ENCODE assay signal across 8 mouse cellular contexts in the genomic region with DNA sequence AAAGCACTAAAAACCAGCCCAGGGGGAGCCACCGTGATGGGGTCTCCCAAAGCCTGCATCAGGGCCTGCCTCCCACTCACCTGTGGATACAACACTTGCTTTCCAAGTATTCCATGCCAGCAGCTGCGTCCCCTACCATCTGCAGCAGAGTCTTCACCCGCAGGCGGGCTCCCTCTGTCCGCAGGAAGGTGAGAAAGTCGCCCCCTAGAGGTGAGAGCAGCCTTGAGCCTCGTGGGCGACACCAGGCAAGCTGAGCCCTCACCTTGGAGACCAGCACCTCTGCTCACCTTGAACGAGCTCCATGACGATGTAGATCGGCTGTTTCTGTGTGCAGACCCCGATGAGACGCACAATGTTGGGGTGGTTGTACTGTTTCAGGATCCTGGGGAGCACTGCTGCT. TPM values are rescaled to one million over a fixed set of nuclear protein-coding genes. Genes with fewer than 3 reads are reported as not detected.
DNase-seq lines count a peak whose midpoint lies in the region; ATAC-seq and TF ChIP-seq lines count a peak whose summit lies in the region.

No protein-coding gene starts in this region.

- TF ChIP-seq CTCF in heart, adult 2 months (IDR thresholded peaks at IDR 0.05): peak; percentile 67

- intact Hi-C loops in heart, adult 2 months (cut with DNase I): loop anchor here (5.0 kb wide), 1 partner anchor 237 kb away; no protein-coding TSS in a partner anchor
- intact Hi-C loops in gastrocnemius, postnatal 14 days (cut with DNase I; ENCODE audit: low total_unique reads): no loop called here

- TF ChIP-seq EP300 in heart, adult 2 months (IDR thresholded peaks at IDR 0.05; ENCODE audit: insufficient read depth, low read depth, low read length): no peak

- no peak overlapping the region for H3K9ac ChIP-seq in heart, adult 2 months (ENCODE audit: low read depth, low read length)

- ATAC-seq in monocyte, adult 5-6 weeks (replicated peaks; ENCODE audit: insufficient number of reproducible peaks, low FRiP score, low TSS enrichment, poor library complexity, severe bottlenecking): no peak

- H3K27ac ChIP-seq in heart, adult 2 months: no peak overlapping the region
- H3K27ac ChIP-seq in heart, embryonic 10.5 days: no peak overlapping the region

- WGBS in heart, adult 2 months: 72% methylated on average over 13 of the region's 13 CpGs
- WGBS in heart, embryonic 10.5 days: 56% methylated on average over 13 of the region's 13 CpGs

- H3K9me3 ChIP-seq in heart, embryonic 10.5 days: no peaks in the 10 kb centered on the region

- no peaks in the 10 kb centered on the region for H3K79me2 ChIP-seq in heart, adult 2 months (replicated peaks; ENCODE audit: control insufficient read depth, insufficient read depth, low read length)

- H3K27me3 ChIP-seq in heart, adult 2 months (ENCODE audit: control insufficient read depth, insufficient read depth, low read length): no peaks in the 10 kb centered on the region
- peaks cover 39% of the 10 kb centered on the region for H3K27me3 ChIP-seq in heart, embryonic 10.5 days (ENCODE audit: insufficient read depth, poor library complexity, severe bottlenecking)

- H3K36me3 ChIP-seq in heart, adult 2 months (ENCODE audit: control insufficient read depth, insufficient read depth, low read length): no peaks in the 10 kb centered on the region
- H3K36me3 ChIP-seq in heart, embryonic 10.5 days: peaks cover 49% of the 10 kb centered on the region

- no peak overlapping the region for H3K4me3 ChIP-seq in heart, adult 2 months
- H3K4me3 ChIP-seq in heart, embryonic 10.5 days: no peak overlapping the region

- no peaks in the 10 kb centered on the region; the same call in 1 of the 2 replicates for H3K4me1 ChIP-seq in heart, adult 2 months (ENCODE audit: control insufficient read depth, insufficient read depth, low read length)
- H3K4me1 ChIP-seq in heart, embryonic 10.5 days: peaks cover 23% of the 10 kb centered on the region

- TF ChIP-seq POLR2A in heart, adult 2 months (IDR thresholded peaks at IDR 0.05; ENCODE audit: insufficient read depth, low read depth, low read length): no peak

- DNase-seq in heart, adult 2 months: no peak
- DNase-seq in heart, embryonic 10.5 days (ENCODE audit: low spot score): no peak
- peak; percentile 51 for DNase-seq in CD4-positive helper T cell, adult 2 months (ENCODE audit: low read depth, low spot score)
- DNase-seq in brain, adult 2 months (ENCODE audit: low read depth, low spot score): peak; percentile 38
- DNase-seq in lung, postnatal 36 days: peak; percentile 56
- no peak for DNase-seq in gastrocnemius, postnatal 14 days
- no peak for DNase-seq in spleen, postnatal 4 days (ENCODE audit: low spot score in 2 of 2)

RNA-seq across cellular contexts. Expression of a gene that starts 8.2 kb away (rescaled TPM):
- total RNA-seq in heart, adult 2 months (2021): 1 to 10 TPM; 8.9 to 9.8 TPM
- 15.4 and 17.3 TPM in 2 replicates for polyA plus RNA-seq in heart, adult 2 months (2012; rRNA removed)
- polyA plus RNA-seq in heart, embryonic 10.5 days (2016; fragmentation: Nextera tagmentation; extraction: Ambion mirVana): 9.7 and 11.7 TPM in 2 replicates
- 1 to 10 TPM; 5.7 to 7.6 TPM for total RNA-seq in gastrocnemius, postnatal 14 days (2021)
- total RNA-seq in monocyte, adult 5-6 weeks (2017): 117 to 175 TPM (median 150 TPM) in 3 replicates

RNA-seq across cellular contexts. Expression of a gene that starts 8.4 kb away (rescaled TPM):
- 10 to 100 TPM; 55.7 to 58.7 TPM for total RNA-seq in heart, adult 2 months (2021)
- polyA plus RNA-seq in heart, adult 2 months (2012; rRNA removed): 75.8 and 82.4 TPM in 2 replicates
- polyA plus RNA-seq in heart, embryonic 10.5 days (2016; fragmentation: Nextera tagmentation; extraction: Ambion mirVana): 20.0 and 20.9 TPM in 2 replicates
- total RNA-seq in gastrocnemius, postnatal 14 days (2021): 10 to 100 TPM; 96.8 to 97.0 TPM
- total RNA-seq in monocyte, adult 5-6 weeks (2017): 12.8 to 20.6 TPM (median 18.0 TPM) in 3 replicates

RNA-seq across cellular contexts. Expression of a gene that starts 25.7 kb away (rescaled TPM):
- total RNA-seq in heart, adult 2 months (2021): 100 to 1,000 TPM; 108 to 129 TPM
- 64.9 and 79.4 TPM in 2 replicates for polyA plus RNA-seq in heart, adult 2 months (2012; rRNA removed)
- 18.1 and 20.7 TPM in 2 replicates for polyA plus RNA-seq in heart, embryonic 10.5 days (2016; fragmentation: Nextera tagmentation; extraction: Ambion mirVana)
- total RNA-seq in gastrocnemius, postnatal 14 days (2021): 10 to 100 TPM; 49.4 to 51.9 TPM
- 31.1 to 46.2 TPM (median 34.3 TPM) in 3 replicates for total RNA-seq in monocyte, adult 5-6 weeks (2017)

RNA-seq across cellular contexts. Expression of a gene that starts 36.6 kb away (rescaled TPM):
- 10 to 100 TPM; 30.0 to 39.9 TPM for total RNA-seq in heart, adult 2 months (2021)
- polyA plus RNA-seq in heart, adult 2 months (2012; rRNA removed): 47.7 and 77.5 TPM in 2 replicates
- 18.3 and 18.4 TPM in 2 replicates for polyA plus RNA-seq in heart, embryonic 10.5 days (2016; fragmentation: Nextera tagmentation; extraction: Ambion mirVana)
- total RNA-seq in gastrocnemius, postnatal 14 days (2021): 10 to 100 TPM; 34.3 to 37.2 TPM
- 0.21 to 6.1 TPM (median 1.5 TPM) in 3 replicates for total RNA-seq in monocyte, adult 5-6 weeks (2017)

RNA-seq across cellular contexts. Expression of a gene that starts 38.7 kb away (rescaled TPM):
- 10 to 100 TPM; 15.8 to 16.8 TPM for total RNA-seq in heart, adult 2 months (2021)
- polyA plus RNA-seq in heart, adult 2 months (2012; rRNA removed): 23.0 and 24.0 TPM in 2 replicates
- polyA plus RNA-seq in heart, embryonic 10.5 days (2016; fragmentation: Nextera tagmentation; extraction: Ambion mirVana): 24.3 and 34.2 TPM in 2 replicates
- 10 to 100 TPM; 11.7 to 12.1 TPM for total RNA-seq in gastrocnemius, postnatal 14 days (2021)
- 28.3 to 50.6 TPM (median 33.6 TPM) in 3 replicates for total RNA-seq in monocyte, adult 5-6 weeks (2017)

Comparison
In these comparisons a context has a peak if more than half of its experiments do, and no peak if none do; other contexts are left out.
1. DNase-seq: peak in CD4-positive helper T cell, adult 2 months (single experiment), brain, adult 2 months (single experiment) and lung, postnatal 36 days (single experiment); none in heart, adult 2 months (0 of 2), heart, embryonic 10.5 days (single experiment), gastrocnemius, postnatal 14 days (single experiment) and spleen, postnatal 4 days (0 of 2).
2. RNA of a gene that starts 8.2 kb away (total RNA-seq): 117 to 175 TPM in monocyte, adult 5-6 weeks; 8.9 to 9.8 TPM in heart, adult 2 months and 5.7 to 7.6 TPM in gastrocnemius, postnatal 14 days; every median in the first group is over 10 times any median in the second.